Mouse (Mus musculus) E14TG2a.4 (cell line): ENCODE measurements around the gene Prf1.

ENCODE experiments used
- CTCF ChIP-seq: conservative IDR thresholded peaks from 2 replicates; pipeline ENCODE4 v1.5.1; 2014; ENCODE audit warnings: low read length
- POU5F1 ChIP-seq: IDR thresholded peaks from 2 replicates; pipeline ENCODE4 v1.6.1; 2014; ENCODE audit warnings: low read length, borderline replicate concordance

- TF ChIP-seq CTCF: no peak
- no peak for TF ChIP-seq POU5F1
Measured at GRCm38 (mm10) chr10:61290479-61290878, 7.2 kb upstream of the Prf1 start.
